Mouse (Mus musculus): Measurements from ENCODE around the gene Foxn2. TPM values are rescaled to one million over a fixed set of nuclear protein-coding genes. Genes with fewer than 3 reads are reported as not detected.
A peak's percentile ranks its signal among the peaks of the same experiment; 100 is the strongest.
"Not testable (repeated sequence)": the region's sequence is repeated elsewhere in the genome, so short reads cannot be mapped to it uniquely, and the experiment has no call there.

The Foxn2 gene
- total RNA-seq, 2 experiments from 2014 or later, result 8.7 to 9.9 TPM

GRCm38 (mm10) chr17:88441001-88441431 lies 505 bp downstream of the Foxn2 start:
- intact Hi-C loops (cut with DNase I), result loop anchor here (2.0 to 10.0 kb wide), 4 partner anchors 70 to 376 kb away; partner anchors contain the start of gene Fbxo11
- DNase-seq, result no peak

- intact Hi-C loops (cut with DNase I), result loop anchor here (2.0 to 10.0 kb wide), 4 partner anchors 69 to 377 kb away; partner anchors contain the start of gene Fbxo11
- DNase-seq, result peak; percentile 62 to 74
Measured at GRCm38 (mm10) chr17:88441432-88442174, 1.1 kb downstream of the Foxn2 start.

GRCm38 (mm10) chr17:88442661-88443060 lies 2.1 kb downstream of the Foxn2 start:
- no peak for DNase-seq
- intact Hi-C loops (cut with DNase I), result loop anchor here (10.0 kb wide), 2 partner anchors 192 to 378 kb away; partner anchors contain the start of gene Fbxo11

DNA sequence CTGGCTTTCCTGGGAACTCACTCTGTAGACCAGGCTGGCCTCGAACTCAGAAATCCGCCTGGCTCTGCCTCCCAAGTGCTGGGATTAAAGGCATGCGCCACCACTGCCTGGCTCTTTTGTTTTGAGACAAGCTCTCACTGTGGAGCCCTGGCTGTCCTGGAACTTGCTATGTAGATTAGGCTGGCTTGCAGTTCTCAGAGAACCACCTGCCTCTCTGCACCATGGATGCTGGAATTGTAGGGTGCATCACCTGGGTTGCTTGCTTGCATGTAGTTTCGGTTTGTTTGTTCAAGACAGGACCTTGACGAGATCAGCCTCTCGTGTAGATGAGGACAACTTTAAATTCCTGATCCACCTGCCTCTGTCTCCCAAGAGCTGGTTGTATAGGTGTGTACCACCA lies 2.7 kb downstream of the Foxn2 start:
- DNase-seq, result no peak
- intact Hi-C loops (cut with DNase I), result loop anchor here (10.0 kb wide), 2 partner anchors 192 to 378 kb away; partner anchors contain the start of gene Fbxo11

DNA sequence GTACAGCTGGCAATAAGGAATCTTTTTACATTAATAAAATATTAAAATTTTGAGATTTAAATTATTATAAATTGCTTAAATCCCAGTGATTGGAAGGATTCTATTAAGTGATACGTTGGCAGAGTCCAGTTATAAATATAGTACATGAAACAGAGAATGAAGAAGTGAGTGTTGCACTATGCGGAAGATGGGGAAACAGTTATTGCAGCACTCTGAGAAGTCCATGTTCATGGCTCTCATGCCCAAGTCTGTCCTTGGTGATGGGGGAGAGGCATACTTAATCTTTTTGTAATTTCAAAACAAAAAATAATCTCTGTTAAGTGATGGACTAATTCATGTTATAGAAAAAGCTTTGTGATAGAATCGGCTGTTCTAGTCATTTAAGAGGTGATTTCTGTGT lies 17.6 kb downstream of the Foxn2 start:
- intact Hi-C loops (cut with DNase I), result no loop called here
- no peak for DNase-seq

DNA sequence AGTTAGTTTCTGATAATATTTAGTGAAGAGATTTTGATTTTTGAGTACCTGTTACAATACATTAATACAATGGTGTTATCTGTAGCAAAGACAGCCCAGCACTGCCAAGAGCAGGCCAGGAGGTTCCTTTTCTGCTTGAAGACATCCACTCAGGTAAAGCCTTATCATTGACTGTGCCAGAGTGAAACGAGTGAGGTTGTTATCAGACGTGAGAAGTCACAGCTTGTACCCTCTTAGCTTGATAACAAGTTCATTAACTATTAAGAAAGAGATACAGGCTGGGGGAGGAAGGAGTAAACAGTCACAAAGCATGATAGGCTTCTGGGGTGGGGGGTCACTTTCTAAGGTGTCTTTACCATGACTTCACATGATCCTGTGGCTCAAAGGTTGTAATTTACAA lies 19.0 kb downstream of the Foxn2 start:
- no peak for DNase-seq
- intact Hi-C loops (cut with DNase I), result no loop called here

DNA sequence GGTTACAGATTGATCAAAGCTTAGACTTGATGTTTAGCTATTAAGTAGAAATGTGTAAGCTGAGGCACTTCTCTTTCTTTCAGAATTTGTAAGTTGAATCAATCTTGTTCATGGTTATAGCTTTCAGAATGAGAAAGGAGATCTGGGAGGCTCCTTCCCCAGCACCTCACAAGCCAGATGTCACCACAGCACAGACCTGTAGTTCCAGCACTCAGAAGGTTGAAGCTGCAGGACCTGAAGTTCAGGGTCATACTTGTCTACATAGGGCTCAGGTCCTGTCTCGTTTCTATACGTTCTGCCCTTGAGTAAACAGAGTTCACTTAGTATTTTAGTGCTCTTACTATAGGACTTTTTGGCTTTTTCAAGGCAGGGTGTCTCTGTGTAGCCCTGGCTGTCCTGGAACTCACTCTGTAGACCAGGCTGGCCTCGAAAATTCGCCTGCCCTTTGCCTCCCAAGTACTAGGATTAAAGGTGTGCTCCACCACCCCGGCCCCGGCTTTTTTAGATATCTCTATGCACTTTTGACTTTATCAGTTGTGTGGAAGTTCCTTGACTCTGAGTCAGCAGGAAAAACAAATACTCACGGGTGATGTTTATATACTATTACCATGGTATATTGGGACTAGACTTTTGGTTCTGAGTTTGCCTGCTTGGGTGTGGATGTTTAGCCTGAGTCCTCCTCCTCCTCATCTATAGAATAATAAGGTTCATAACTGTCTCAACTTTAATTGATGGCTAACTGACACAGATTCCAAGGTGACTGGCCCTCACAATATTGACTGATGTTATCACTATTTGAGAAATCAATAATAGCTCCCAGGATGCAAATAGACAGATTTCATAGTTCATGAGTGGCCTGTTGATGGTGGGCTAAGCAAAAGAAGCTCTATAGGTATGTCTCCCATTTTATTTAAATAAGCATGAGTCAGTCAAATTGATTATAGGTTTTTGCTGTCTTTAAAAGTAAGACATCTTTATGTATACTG lies 19.7 kb downstream of the Foxn2 start:
- DNase-seq, result no peak
- intact Hi-C loops (cut with DNase I), result no loop called here

- intact Hi-C loops (cut with DNase I), result no loop called here
- DNase-seq, result peak; percentile 65 to 66
Measured at GRCm38 (mm10) chr17:88462658-88463057, 22.1 kb downstream of the Foxn2 start.

- intact Hi-C loops (cut with DNase I), result no loop called here
- DNase-seq, result no peak
Measured at GRCm38 (mm10) chr17:88466591-88466990, 26.1 kb downstream of the Foxn2 start.

GRCm38 (mm10) chr17:88467696-88468095 lies 27.2 kb downstream of the Foxn2 start:
- intact Hi-C loops (cut with DNase I), result no loop called here

DNA sequence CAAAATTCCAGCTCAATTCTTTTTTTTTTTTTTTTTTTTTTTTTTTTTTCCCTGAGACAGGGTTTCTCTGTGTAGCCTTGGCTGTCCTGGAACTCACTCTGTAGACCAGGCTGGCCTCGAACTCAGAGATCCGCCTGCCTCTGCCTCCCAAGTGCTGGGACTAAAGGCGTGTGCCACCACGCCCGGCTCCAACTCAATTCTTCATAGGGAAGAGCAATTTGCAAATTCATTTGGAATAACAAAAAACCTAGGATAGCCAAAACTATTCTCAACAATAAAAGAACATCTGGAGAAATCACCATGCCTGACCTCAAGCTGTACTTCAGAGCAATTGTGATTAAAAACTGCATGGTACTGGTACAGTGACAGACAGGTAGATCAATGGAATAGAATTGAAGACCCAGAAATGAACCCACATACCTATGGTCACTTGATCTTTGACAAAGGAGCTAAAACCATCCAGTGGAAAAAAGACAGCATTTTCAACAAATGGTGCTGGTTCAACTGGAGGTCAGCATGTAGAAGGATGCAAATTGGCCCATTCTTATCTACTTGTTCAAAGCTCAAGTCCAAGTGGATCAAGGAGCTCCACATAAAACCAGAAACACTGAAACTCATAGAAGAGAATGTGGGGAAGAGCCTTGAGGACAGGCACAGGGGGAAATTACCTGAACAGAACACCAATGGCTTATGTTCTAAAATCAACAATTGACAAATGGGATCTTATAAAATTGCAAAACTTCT lies 28.3 kb downstream of the Foxn2 start:
- DNase-seq; intact Hi-C loops (cut with DNase I): not testable (repeated sequence)

More at GRCm38 (mm10) chr17:88467696-88468095, 27.2 kb downstream of the Foxn2 start:
- DNase-seq, result no peak

GRCm38 (mm10) chr17:88473766-88474165 lies 33.3 kb downstream of the Foxn2 start:
- DNase-seq, result no peak
- intact Hi-C loops (cut with DNase I), result no loop called here

GRCm38 (mm10) chr17:88477165-88477564 lies 36.7 kb downstream of the Foxn2 start:
- intact Hi-C loops (cut with DNase I), result no loop called here
- no peak for DNase-seq

GRCm38 (mm10) chr17:88477699-88478098 lies 37.2 kb downstream of the Foxn2 start:
- DNase-seq, result no peak
- intact Hi-C loops (cut with DNase I), result no loop called here

- intact Hi-C loops (cut with DNase I), result no loop called here
- DNase-seq, result no peak
Measured at GRCm38 (mm10) chr17:88479040-88479439, 38.5 kb downstream of the Foxn2 start.

- DNase-seq, result no peak
- intact Hi-C loops (cut with DNase I), result no loop called here
Measured at GRCm38 (mm10) chr17:88480369-88480768, 39.9 kb downstream of the Foxn2 start.

DNA sequence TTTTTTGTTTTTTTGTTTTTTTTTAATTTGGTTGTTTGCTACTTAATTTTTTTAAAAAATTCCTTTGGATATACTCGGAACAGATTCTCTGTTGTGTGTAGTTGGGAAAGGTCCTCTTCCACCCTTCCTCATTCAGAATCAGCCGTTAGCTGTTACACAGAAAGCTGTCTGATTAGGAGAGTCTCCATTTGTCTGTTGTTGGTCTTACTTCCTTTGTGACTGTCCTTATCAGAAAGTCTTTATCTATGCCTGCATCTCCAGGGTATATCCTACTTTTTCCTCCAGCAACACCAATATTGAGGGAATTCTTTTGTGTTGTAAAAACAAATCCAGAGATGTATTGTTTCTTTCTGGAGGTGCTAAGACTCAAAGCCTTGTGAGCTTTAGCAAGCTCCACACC lies 40.6 kb downstream of the Foxn2 start:
- intact Hi-C loops (cut with DNase I), result no loop called here
- no peak for DNase-seq

- intact Hi-C loops (cut with DNase I), result no loop called here
- no peak for DNase-seq
Measured at GRCm38 (mm10) chr17:88481587-88481986, 41.1 kb downstream of the Foxn2 start.

GRCm38 (mm10) chr17:88484539-88484938 lies 44.0 kb downstream of the Foxn2 start:
- intact Hi-C loops (cut with DNase I), result no loop called here
- no peak for DNase-seq

DNA sequence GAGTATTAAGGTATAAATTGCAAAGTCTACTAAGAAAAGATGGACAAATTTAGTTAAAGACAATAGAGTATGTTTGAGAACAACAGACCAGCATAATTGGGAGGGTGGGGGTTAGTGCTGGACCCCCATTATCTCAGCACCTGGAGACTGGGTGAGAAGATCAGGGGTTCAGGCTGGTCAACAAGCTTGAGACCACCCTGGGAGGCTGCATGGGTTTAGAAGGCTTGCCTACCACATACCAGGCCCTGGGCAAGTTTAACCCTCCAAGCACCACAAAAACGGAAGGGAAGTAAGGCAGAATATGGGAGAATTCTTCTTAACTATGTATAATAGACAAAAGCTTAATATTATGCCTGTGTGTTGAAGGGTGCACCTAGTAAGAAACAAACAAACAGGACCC lies 44.4 kb downstream of the Foxn2 start:
- intact Hi-C loops (cut with DNase I), result no loop called here
- DNase-seq, result no peak
